In genomic region chrX:50537122-50537784, GRCm38 (mm10) we compare ENCODE assay signal across 8 mouse cellular contexts.
DNase-seq lines count a peak whose midpoint lies in the region; ATAC-seq and TF ChIP-seq lines count a peak whose summit lies in the region.

No protein-coding gene starts in this region.

- no peak overlapping the region for H3K9ac ChIP-seq in forebrain, embryonic 12.5 days
- H3K9ac ChIP-seq in lung, embryonic 14.5 days = peak overlapping the region; percentile 40

- TF ChIP-seq POLR2A in olfactory bulb, adult 2 months (IDR thresholded peaks at IDR 0.05; ENCODE audit: insufficient read depth, low read depth, low read length) = no peak

- no peaks in the 10 kb centered on the region for H3K9me3 ChIP-seq in forebrain, embryonic 12.5 days
- H3K9me3 ChIP-seq in lung, embryonic 14.5 days (ENCODE audit: low read depth, low read length) = no peaks in the 10 kb centered on the region

- H3K4me1 ChIP-seq in forebrain, embryonic 12.5 days = no peaks in the 10 kb centered on the region
- no peaks in the 10 kb centered on the region for H3K4me1 ChIP-seq in lung, embryonic 14.5 days (ENCODE audit: insufficient read depth)
- no peaks in the 10 kb centered on the region for H3K4me1 ChIP-seq in olfactory bulb, adult 2 months (ENCODE audit: control insufficient read depth, insufficient read depth, low read length)

- 56% methylated on average over 19 of the region's 19 CpGs for WGBS in forebrain, embryonic 12.5 days
- WGBS in lung, embryonic 14.5 days = 46% methylated on average over 19 of the region's 19 CpGs
- WGBS in olfactory bulb, adult 2 months = 41% methylated on average over 19 of the region's 19 CpGs

- H3K27ac ChIP-seq in forebrain, embryonic 12.5 days = no peak overlapping the region
- no peak overlapping the region for H3K27ac ChIP-seq in lung, embryonic 14.5 days (ENCODE audit: low read depth)
- no peak overlapping the region for H3K27ac ChIP-seq in olfactory bulb, adult 2 months (ENCODE audit: insufficient read depth, low read depth, low read length)

- peak overlapping the region; percentile 36 for H3K4me3 ChIP-seq in forebrain, embryonic 12.5 days (replicated peaks)
- H3K4me3 ChIP-seq in lung, embryonic 14.5 days (ENCODE audit: low read depth, low read length) = peak overlapping the region; percentile 40
- H3K4me3 ChIP-seq in olfactory bulb, adult 2 months (ENCODE audit: insufficient read depth, low read depth, low read length) = peak overlapping the region; percentile 61

- no peaks in the 10 kb centered on the region for H3K36me3 ChIP-seq in forebrain, embryonic 12.5 days (replicated peaks)
- H3K36me3 ChIP-seq in lung, embryonic 14.5 days (ENCODE audit: insufficient read depth) = no peaks in the 10 kb centered on the region

- DNase-seq in Muller cell, postnatal 12 days (ENCODE audit: inconsistent ontology term) = peak; percentile 15
- peak; percentile 34 for DNase-seq in c-Kit-positive CD71-positive TER-119-positive erythroid progenitor cells, embryonic 14.5 days (ENCODE audit: low spot score)
- DNase-seq in heart, postnatal 14 days = peak; percentile 34 to 58
- peak; percentile 29 to 71 for DNase-seq in kidney, postnatal 4 days
- DNase-seq in lung, embryonic 14.5 days = peak; percentile 76
- DNase-seq in urinary bladder, postnatal 14 days (ENCODE audit: low spot score) = peak; percentile 65

- peak; percentile 67; the same call in 1 of the 2 replicates for ATAC-seq in forebrain, embryonic 12.5 days (ENCODE audit: low FRiP score)
- ATAC-seq in lung, embryonic 14.5 days (ENCODE audit: insufficient read depth) = no peak; the same call in 1 of the 2 replicates

- H3K27me3 ChIP-seq in forebrain, embryonic 12.5 days = no peaks in the 10 kb centered on the region
- no peaks in the 10 kb centered on the region for H3K27me3 ChIP-seq in lung, embryonic 14.5 days (ENCODE audit: insufficient read depth, low read length)

- TF ChIP-seq CTCF in lung, embryonic 14.5 days (IDR thresholded peaks at IDR 0.05; ENCODE audit: low read depth) = no peak
- no peak for TF ChIP-seq CTCF in olfactory bulb, adult 2 months (IDR thresholded peaks at IDR 0.05; ENCODE audit: insufficient read depth, low read depth, low read length)

- intact Hi-C loops in heart, postnatal 14 days (cut with DNase I) = no loop called here

- peak overlapping the region; percentile 32 for H3K4me2 ChIP-seq in forebrain, embryonic 12.5 days
- peak overlapping the region; percentile 36 for H3K4me2 ChIP-seq in lung, embryonic 14.5 days

Comparison
In these comparisons a context has a peak if more than half of its experiments do, and no peak if none do; other contexts are left out.
1. DNase-seq: peak in every context shown above with its lines; median percentile 76 in lung, embryonic 14.5 days; 65 in urinary bladder, postnatal 14 days; 50 in kidney, postnatal 4 days; 46 in heart, postnatal 14 days; 34 in c-Kit-positive CD71-positive TER-119-positive erythroid progenitor cells, embryonic 14.5 days; 15 in Muller cell, postnatal 12 days.